Mouse (Mus musculus) olfactory bulb, adult 2 months (tissue): Measurements from ENCODE around the gene Ryr2.

ENCODE experiments used
- CTCF ChIP-seq: fragments of 200-500 bp; IDR thresholded peaks from 2 replicates; pipeline ENCODE4 v1.5.1; 2012; ENCODE audit warnings: low read depth, mild to moderate bottlenecking, low read length, moderate library complexity; ENCODE audit not compliant: insufficient read depth
- POLR2A ChIP-seq: fragments of 200-500 bp; IDR thresholded peaks from 2 replicates; pipeline ENCODE4 v1.6.1; 2012; ENCODE audit warnings: mild to moderate bottlenecking, low read depth, low read length, moderate library complexity; ENCODE audit not compliant: insufficient read depth

DNA sequence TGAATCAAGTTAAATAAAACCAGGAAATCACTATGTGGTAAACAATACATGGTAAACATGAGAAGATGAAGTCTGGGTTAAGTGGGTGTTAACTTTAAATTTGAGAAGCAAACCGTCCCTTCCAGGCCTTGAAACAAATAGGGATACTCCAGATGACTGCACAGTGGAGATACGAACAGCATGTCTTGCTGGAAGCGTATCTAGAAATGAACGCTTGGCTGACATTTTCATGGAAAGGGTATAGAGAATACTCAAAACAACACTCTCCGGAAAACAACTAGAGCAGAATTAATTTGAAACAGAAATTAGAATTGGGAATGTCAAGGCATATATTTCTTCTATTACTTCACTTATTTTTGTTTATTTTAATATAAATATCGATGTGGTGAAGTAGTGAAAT lies 329.0 kb downstream of the Ryr2 start:
- TF ChIP-seq POLR2A (no peak), CTCF (no peak)
